Mouse (Mus musculus): ENCODE results near the gene Nans.
A peak's percentile ranks its signal among the peaks of the same experiment; 100 is the strongest.

Nans gene

GRCm38 (mm10) chr4:46489028-46489925 lies at the start of gene Nans:
TSS of gene Nans (plus strand) at chr4:46489248.
- peak; percentile 78 for DNase-seq (ENCODE audit: low read depth, low spot score)

GRCm38 (mm10) chr4:46442501-46442900 lies 46.5 kb upstream of the Nans start:
- DNase-seq (ENCODE audit: low read depth, low spot score), result no peak

GRCm38 (mm10) chr4:46445237-46445945 lies 43.7 kb upstream of the Nans start:
- no peak for DNase-seq (ENCODE audit: low read depth, low spot score)

- DNase-seq (ENCODE audit: low read depth, low spot score), result no peak
Measured at GRCm38 (mm10) chr4:46447461-46447860, 41.6 kb upstream of the Nans start.

GRCm38 (mm10) chr4:46448886-46449285 lies 40.2 kb upstream of the Nans start:
- no peak for DNase-seq (ENCODE audit: low read depth, low spot score)

- DNase-seq (ENCODE audit: low read depth, low spot score), result no peak
Measured at GRCm38 (mm10) chr4:46450020-46450518, 39.0 kb upstream of the Nans start.

- peak; percentile 85 for DNase-seq (ENCODE audit: low read depth, low spot score)
Measured at GRCm38 (mm10) chr4:46450519-46451131, 38.4 kb upstream of the Nans start, which contains the start of gene Anp32b. TSS of gene Anp32b (plus strand) at chr4:46450902.

- peak; percentile 37 for DNase-seq (ENCODE audit: low read depth, low spot score)
Measured at GRCm38 (mm10) chr4:46451240-46451757, 37.7 kb upstream of the Nans start.

GRCm38 (mm10) chr4:46451758-46452480 lies 37.1 kb upstream of the Nans start:
- peak; percentile 82 for DNase-seq (ENCODE audit: low read depth, low spot score)

- peak; percentile 25 for DNase-seq (ENCODE audit: low read depth, low spot score)
Measured at GRCm38 (mm10) chr4:46452481-46452850, 36.6 kb upstream of the Nans start.

GRCm38 (mm10) chr4:46452855-46453719 lies 36.0 kb upstream of the Nans start:
- DNase-seq (ENCODE audit: low read depth, low spot score), result no peak

- DNase-seq (ENCODE audit: low read depth, low spot score), result no peak
Measured at GRCm38 (mm10) chr4:46454097-46454864, 34.8 kb upstream of the Nans start.

- DNase-seq (ENCODE audit: low read depth, low spot score), result no peak
Measured at GRCm38 (mm10) chr4:46456762-46457161, 32.3 kb upstream of the Nans start.

- DNase-seq (ENCODE audit: low read depth, low spot score), result no peak
Measured at GRCm38 (mm10) chr4:46457186-46457585, 31.9 kb upstream of the Nans start.

- no peak for DNase-seq (ENCODE audit: low read depth, low spot score)
Measured at GRCm38 (mm10) chr4:46458411-46458810, 30.6 kb upstream of the Nans start.

GRCm38 (mm10) chr4:46463130-46463830 lies 25.8 kb upstream of the Nans start:
- DNase-seq (ENCODE audit: low read depth, low spot score), result peak; percentile 29

- no peak for DNase-seq (ENCODE audit: low read depth, low spot score)
Measured at GRCm38 (mm10) chr4:46465740-46466139, 23.3 kb upstream of the Nans start.

- DNase-seq (ENCODE audit: low read depth, low spot score), result no peak
Measured at GRCm38 (mm10) chr4:46475101-46475500, 13.9 kb upstream of the Nans start.

- no peak for DNase-seq (ENCODE audit: low read depth, low spot score)
Measured at GRCm38 (mm10) chr4:46479081-46479480, 10.0 kb upstream of the Nans start.

Measured in retina, postnatal 7 days (tissue).